Mouse (Mus musculus) cerebellum, adult 2 months (tissue): ENCODE data around the gene Zdhhc18.

Experiments
- CTCF ChIP-seq: fragments of 200-500 bp; IDR thresholded peaks from 2 replicates; pipeline ENCODE4 v1.5.1; 2011; ENCODE audit warnings: low read depth, mild to moderate bottlenecking, control low read depth, low read length, moderate library complexity, borderline replicate concordance; ENCODE audit not compliant: insufficient read depth
- POLR2A ChIP-seq: fragments of 200-500 bp; IDR thresholded peaks from 2 replicates; pipeline ENCODE4 v1.6.1; 2011; ENCODE audit warnings: low read length, control low read depth, borderline replicate concordance; ENCODE audit not compliant: insufficient read depth

DNA sequence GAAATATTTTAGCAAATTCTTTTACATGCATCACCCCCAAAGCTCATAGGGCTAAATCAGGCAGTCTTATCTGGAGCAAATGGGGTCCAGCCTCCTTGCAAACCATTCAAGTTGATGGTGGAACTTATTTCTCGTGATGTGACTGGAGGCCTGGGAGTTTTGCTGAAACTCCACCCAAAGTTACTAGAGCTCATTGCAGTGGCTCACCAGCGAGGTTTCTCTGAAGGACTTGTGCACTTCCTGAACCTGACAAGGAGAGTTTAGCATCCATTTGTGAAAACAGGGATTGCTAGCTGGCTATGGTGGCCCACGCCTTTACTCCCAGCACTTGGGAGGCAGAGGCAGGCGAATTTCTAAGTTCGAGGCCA, 15.9 kb downstream of the Zdhhc18 start:
- no peak for TF ChIP-seq POLR2A
- TF ChIP-seq CTCF, result no peak
